Mouse (Mus musculus) midbrain, embryonic 13.5 days (tissue): ENCODE results near the gene Cadm1. TPM values are rescaled to one million over a fixed set of nuclear protein-coding genes. Genes with fewer than 3 reads are reported as not detected.

Experiments
- ATAC-seq: fragments of 200-750 bp; cut with Nextera tagmentation; 2 replicates; pipeline ENCODE4 v1.8.0; 2017; ENCODE audit warnings: mild to moderate bottlenecking, moderate TSS enrichment, moderate library complexity
- H3K27ac ChIP-seq: fragments of 300-500 bp; sonication (generic); 2 replicates; pipeline ENCODE4 v1.5.1; 2015; ENCODE audit warnings: inconsistent platforms, mild to moderate bottlenecking, moderate library complexity
- H3K27me3 ChIP-seq: fragments of 300-500 bp; sonication (generic); 2 replicates; pipeline ENCODE4 v1.6.1; 2015; ENCODE audit warnings: mild to moderate bottlenecking, inconsistent platforms
- H3K36me3 ChIP-seq: fragments of 300-500 bp; sonication (generic); 2 replicates; pipeline ENCODE4 v1.6.1; 2015; ENCODE audit warnings: mild to moderate bottlenecking, inconsistent platforms
- H3K4me1 ChIP-seq: fragments of 300-500 bp; sonication (generic); replicated peaks from 2 replicates; pipeline ENCODE4 v1.6.1; 2015; ENCODE audit warnings: inconsistent platforms
- H3K4me2 ChIP-seq: fragments of 300-500 bp; sonication (generic); replicated peaks from 2 replicates; pipeline ENCODE4 v1.6.1; 2015; ENCODE audit warnings: moderate library complexity, mild to moderate bottlenecking, inconsistent platforms
- H3K4me3 ChIP-seq: fragments of 300-500 bp; sonication (generic); replicated peaks from 2 replicates; pipeline ENCODE4 v1.5.1; 2015; ENCODE audit warnings: mild to moderate bottlenecking, inconsistent platforms
- H3K9ac ChIP-seq: fragments of 300-500 bp; sonication (generic); replicated peaks from 2 replicates; pipeline ENCODE4 v1.6.1; 2015; ENCODE audit warnings: mild to moderate bottlenecking, inconsistent platforms
- H3K9me3 ChIP-seq: fragments of 300-500 bp; sonication (generic); 2 replicates; pipeline ENCODE4 v1.6.1; 2016; ENCODE audit warnings: mild to moderate bottlenecking, inconsistent platforms
- WGBS: fragments of 180-500 bp; shearing (Covaris S2); methylation state at CpG from one replicate; pipeline ENCODE4 v1.1.7; 2015; 5-methylcytosine and 5-hydroxymethylcytosine counted together
- polyA plus RNA-seq: library from polyadenylated mRNA; unstranded; fragments of >200 nt; fragmentation: Nextera tagmentation; extraction: Ambion mirVana; gene quantifications from 2 replicates; pipeline ENCODE4 v1.2.1, GENCODE M21; 2015

Gene Cadm1
- polyA plus RNA-seq, 1 experiment from 2014 or later = 138 TPM

- H3K36me3 ChIP-seq = no peaks in the 10 kb centered on the region
- peaks cover 58% of the 10 kb centered on the region for H3K27me3 ChIP-seq
- no peak overlapping the region for H3K9ac ChIP-seq
- no peak overlapping the region for H3K4me2 ChIP-seq
- H3K4me1 ChIP-seq = peaks cover 34% of the 10 kb centered on the region
- 26% methylated on average over 10 of the region's 10 CpGs for WGBS
- H3K27ac ChIP-seq = no peak overlapping the region
- no peaks in the 10 kb centered on the region for H3K9me3 ChIP-seq
- peak; percentile 77; the same call in 1 of the 2 replicates for ATAC-seq
- no peak overlapping the region for H3K4me3 ChIP-seq
Measured at GRCm38 (mm10) chr9:47900734-47901133, 370.8 kb downstream of the Cadm1 start.

- Histone ChIP-seq H3K36me3 (no peaks in the 10 kb centered on the region), H3K9me3 (no peaks in the 10 kb centered on the region), H3K4me2 (no peak overlapping the region), H3K27me3 (peaks cover 62% of the 10 kb centered on the region), H3K27ac (no peak overlapping the region), H3K4me3 (no peak overlapping the region), H3K4me1 (peaks cover 34% of the 10 kb centered on the region), H3K9ac (no peak overlapping the region)
- WGBS = 58% methylated on average over 7 of the region's 7 CpGs
- no peak for ATAC-seq
Measured at GRCm38 (mm10) chr9:47903661-47904060, 373.7 kb downstream of the Cadm1 start.

- ATAC-seq = peak; percentile 71
- WGBS = 13% methylated on average over 2 of the region's 2 CpGs
- Histone ChIP-seq H3K4me1 (peaks cover 39% of the 10 kb centered on the region), H3K9me3 (no peaks in the 10 kb centered on the region), H3K27ac (no peak overlapping the region), H3K36me3 (no peaks in the 10 kb centered on the region), H3K9ac (no peak overlapping the region), H3K4me2 (no peak overlapping the region), H3K27me3 (peaks cover 63% of the 10 kb centered on the region), H3K4me3 (no peak overlapping the region)
Measured at GRCm38 (mm10) chr9:47904339-47904922, 374.5 kb downstream of the Cadm1 start.

- no peak for ATAC-seq
- WGBS = 63% methylated on average over 6 of the region's 6 CpGs
- Histone ChIP-seq H3K27ac (no peak overlapping the region), H3K36me3 (no peaks in the 10 kb centered on the region), H3K4me3 (no peak overlapping the region), H3K4me2 (no peak overlapping the region), H3K4me1 (peaks cover 41% of the 10 kb centered on the region), H3K27me3 (peaks cover 59% of the 10 kb centered on the region), H3K9ac (no peak overlapping the region), H3K9me3 (no peaks in the 10 kb centered on the region)
Measured at GRCm38 (mm10) chr9:47906521-47906920, 376.5 kb downstream of the Cadm1 start.
